Mouse (Mus musculus): ENCODE data around the gene Zfp697. TPM values are rescaled to one million over a fixed set of nuclear protein-coding genes. Genes with fewer than 3 reads are reported as not detected.
"Not testable (repeated sequence)": the region's sequence is repeated elsewhere in the genome, so short reads cannot be mapped to it uniquely, and the experiment has no call there.

Zfp697 gene
- total RNA-seq, 2 experiments from 2014 or later, result 3.8 to 5.9 TPM

DNA sequence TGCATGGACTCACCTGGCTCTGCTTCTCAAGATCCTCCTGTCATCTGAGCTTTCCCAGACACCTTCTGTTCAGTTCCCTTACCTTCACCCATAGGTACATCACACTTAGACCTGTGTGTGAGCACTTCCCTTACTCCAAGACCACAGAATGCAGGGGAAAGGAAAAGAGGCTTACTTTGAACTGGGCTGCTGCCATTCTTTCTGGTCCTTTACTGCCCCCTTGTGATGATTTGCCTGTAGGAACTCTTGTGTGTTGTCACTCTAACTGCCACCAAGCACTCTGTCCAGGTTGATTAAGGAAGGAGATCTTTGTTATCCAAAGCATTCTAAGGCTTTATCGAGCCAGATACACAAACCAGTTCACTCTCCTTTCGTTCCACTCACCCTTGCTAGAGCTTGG, 234.0 kb downstream of the Zfp697 start:
- not testable (repeated sequence) for DNase-seq (ENCODE audit: low spot score in 2 of 2)

GRCm38 (mm10) chr3:98616786-98617185, 234.5 kb downstream of the Zfp697 start:
- DNase-seq (ENCODE audit: low spot score in 2 of 2), result not testable (repeated sequence)

GRCm38 (mm10) chr3:98629633-98630032, 247.4 kb downstream of the Zfp697 start:
- no peak for DNase-seq (ENCODE audit: low spot score in 2 of 2)

DNA sequence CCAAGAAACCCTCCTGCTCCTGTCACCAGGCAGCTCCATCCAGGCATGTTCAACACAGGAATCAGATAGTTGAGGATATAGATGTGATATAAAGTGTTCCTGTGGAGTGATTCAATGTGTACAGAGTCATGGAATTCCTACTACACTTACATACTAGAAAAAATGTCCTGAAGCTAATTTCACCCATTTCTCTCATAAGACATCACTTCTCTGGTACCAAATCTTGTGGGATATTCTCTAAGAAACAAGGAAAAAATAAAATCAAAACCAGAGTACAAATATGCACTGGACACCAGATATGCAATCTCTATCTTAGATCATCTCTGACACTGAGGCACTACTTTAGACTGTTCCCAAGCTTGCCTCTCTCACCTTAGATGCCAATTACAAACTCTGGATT, 247.9 kb downstream of the Zfp697 start, which contains the start of gene Hsd3b5:
Hsd3b5 (minus strand) TSS at position 101 of the 400 bp plus-strand sequence.
- no peak for DNase-seq (ENCODE audit: low spot score in 2 of 2)

DNA sequence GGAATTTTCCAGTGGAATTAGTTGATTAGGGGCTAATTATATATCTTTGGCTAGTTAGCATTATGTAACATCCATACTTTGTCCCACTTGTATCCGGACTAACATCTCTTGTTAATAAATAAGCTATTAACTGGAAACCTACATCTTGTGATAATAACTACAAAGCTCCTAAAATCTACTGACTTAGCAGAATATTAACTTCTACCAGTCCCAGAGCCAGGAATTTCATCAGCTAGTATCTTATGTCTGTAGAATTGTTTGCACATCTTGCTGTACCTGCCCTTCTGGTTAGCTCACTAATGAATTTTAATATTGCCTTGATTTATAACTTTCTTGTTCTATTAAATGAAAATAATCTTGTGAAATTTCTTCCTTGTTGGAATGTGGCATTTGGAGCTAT, 252.9 kb downstream of the Zfp697 start:
- DNase-seq (ENCODE audit: low spot score in 2 of 2), result no peak

- no peak for DNase-seq (ENCODE audit: low spot score in 2 of 2)
These were observed 298.5 kb downstream of the Zfp697 start for GRCm38 (mm10) chr3:98680786-98681185.

DNA sequence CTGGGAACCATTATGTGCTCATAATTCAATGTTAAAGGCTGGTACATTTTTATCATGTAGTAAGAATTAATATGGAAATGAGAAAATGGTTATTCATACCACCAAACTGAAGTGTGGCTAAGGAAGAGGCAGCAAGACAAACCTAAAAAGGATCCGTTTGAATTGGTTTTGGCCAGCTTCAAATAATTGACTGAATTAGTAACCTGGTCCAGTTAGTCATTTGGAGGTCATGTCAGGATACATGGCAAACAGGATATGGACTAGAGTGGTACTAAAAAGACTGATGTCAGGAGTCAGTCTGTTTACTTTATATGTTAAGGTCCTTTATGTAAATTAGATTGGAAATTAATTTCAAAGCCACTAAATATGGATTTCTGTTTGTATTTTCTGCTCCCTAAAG, 300.1 kb downstream of the Zfp697 start:
- no peak for DNase-seq (ENCODE audit: low spot score in 2 of 2)

DNA sequence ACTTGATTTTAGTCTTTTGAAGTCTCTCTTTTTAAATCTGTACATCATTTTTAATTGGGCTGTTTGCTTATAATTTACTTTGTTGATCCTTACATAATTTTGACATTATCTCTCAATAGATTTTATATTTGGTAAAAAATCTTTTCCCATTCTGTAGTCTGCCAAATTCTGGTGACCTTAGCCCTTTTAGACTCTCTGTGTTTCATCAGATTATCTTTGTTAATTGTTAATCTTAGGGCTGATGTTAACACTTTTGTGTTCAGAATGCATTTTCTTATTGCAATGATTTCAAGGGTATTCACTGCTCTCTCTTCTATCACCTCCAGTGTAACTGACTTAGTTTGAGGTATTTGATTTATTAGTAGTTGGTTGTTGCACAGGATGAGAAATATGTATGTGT, 338.5 kb downstream of the Zfp697 start:
- no peak for DNase-seq (ENCODE audit: low spot score in 2 of 2)

DNA sequence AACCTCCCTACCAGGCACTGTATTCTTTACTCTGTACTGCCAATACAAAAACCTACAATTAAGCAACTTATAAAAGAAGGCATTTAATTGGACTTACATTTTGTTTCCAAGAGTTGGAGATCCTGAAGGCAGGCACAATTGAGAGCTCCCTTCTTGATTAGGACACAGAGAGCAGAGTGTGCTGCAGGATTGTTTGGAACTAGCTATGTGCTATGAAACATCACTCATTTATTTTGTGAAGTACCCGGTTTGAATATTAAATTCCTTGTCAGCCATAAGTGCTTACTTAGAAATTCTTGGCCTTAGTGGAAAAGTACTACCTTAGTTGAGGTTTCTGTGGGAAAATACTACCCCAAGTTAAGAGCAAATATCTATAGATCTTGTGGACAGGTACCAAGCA, 342.1 kb downstream of the Zfp697 start, which contains the start of gene Hsd3b2:
Hsd3b2 (minus strand) TSS at position 168 of the 400 bp plus-strand sequence.
- DNase-seq (ENCODE audit: low spot score in 2 of 2), result no peak

- DNase-seq (ENCODE audit: low spot score in 2 of 2), result no peak
These were observed 344.0 kb downstream of the Zfp697 start for GRCm38 (mm10) chr3:98726281-98726680.

DNA sequence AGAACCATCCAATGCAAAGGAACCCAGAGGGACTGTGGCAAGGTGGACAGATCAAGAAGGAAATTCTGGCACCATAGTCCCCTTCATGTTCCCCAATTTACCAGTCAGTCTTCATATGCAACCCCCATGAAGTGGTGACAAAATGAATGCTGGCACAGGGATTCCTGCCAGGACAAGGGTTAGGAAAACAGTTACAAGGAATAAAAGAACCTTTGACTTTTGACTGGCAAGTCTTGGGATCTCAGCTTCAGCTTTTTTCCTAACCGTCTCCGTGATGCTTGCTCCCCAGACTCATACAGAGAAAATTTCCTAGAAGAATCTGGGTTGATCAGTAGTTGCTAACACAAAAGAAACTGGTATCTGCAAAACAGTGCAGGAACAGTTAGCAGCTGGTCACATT, 351.5 kb downstream of the Zfp697 start:
- DNase-seq (ENCODE audit: low spot score in 2 of 2), result no peak

DNA sequence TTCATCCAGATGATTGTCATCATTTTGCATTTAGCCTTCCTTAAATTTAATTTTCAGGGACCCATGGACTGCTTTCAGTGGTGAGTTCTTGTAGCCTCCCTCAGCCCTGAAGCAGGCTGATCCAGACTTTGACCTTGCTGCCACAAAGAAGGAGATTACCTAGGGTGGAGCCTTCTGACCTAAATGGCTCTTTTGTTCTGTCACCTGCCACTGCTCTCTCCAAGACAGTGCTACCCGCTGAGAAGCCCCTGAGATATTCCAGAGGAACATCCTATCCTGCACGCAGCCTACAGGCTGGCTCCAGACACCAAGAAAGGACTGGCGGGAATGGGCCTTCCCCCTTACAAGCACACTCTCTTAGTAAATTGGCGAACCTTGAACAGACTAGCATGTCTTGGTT, 352.1 kb downstream of the Zfp697 start:
- no peak for DNase-seq (ENCODE audit: low spot score in 2 of 2)

- DNase-seq (ENCODE audit: low spot score in 2 of 2), result not testable (repeated sequence)
These were observed 358.8 kb downstream of the Zfp697 start for GRCm38 (mm10) chr3:98741043-98741442.

DNA sequence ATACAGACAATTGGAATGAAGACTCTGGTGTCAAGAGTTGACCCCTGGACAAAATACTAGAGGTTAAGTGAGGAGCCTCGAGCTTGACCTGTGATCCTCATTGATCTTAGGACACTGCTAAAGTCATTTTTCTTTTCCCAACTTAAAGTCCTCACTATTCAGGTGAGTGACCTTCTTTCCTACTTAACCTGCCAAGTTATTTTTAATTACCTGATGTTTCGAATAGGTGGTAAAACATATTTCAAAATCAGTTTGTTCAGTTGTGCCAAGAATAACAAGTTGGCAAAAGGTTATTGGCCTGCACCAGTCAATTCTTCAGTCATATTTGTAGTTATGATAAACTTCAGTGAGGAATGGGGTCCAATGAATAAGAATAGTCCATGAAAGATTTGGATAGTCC, 369.9 kb downstream of the Zfp697 start:
- DNase-seq (ENCODE audit: low spot score in 2 of 2), result no peak

DNA sequence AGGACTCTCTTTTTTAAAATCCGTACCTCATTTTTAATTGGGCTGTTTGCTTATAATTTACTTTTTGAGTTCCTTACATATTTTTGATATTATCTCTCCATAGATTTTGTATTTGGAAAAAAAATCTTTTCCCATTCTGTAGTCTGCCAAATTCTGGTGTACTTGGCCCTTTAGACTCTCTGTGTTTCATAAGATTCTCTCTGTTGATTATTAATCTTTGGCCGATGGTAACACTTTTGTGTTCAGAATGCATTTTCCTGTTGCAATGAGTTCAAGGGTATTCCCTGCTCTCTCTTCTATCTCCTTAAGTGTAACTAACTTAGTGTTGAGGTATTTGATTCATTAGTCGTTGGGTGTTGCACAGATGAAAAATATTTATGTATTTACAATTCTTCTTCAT, 374.6 kb downstream of the Zfp697 start:
- DNase-seq (ENCODE audit: low spot score in 2 of 2), result no peak

- DNase-seq (ENCODE audit: low spot score in 2 of 2), result no peak
These were observed 381.9 kb downstream of the Zfp697 start for GRCm38 (mm10) chr3:98764155-98764554.

DNA sequence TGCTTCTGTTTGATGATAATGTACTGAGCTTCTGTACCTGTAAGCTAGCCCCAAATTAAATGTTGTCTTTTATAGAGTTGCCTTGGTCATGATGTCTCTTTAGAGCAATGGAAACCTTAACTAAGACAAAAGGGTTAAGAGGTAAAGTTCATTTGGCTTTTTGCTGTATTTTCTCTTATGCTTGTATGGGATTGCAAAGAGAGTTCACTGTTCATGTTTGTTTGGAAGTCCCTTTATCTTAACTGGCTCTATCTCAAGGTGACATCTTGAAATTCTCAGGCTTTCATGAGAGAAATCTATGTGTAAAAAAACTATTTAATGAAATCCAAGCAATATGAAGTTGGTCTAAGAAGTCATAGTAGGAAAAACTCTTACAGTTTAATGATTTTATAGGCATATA, 398.7 kb downstream of the Zfp697 start:
- DNase-seq (ENCODE audit: low spot score in 2 of 2), result no peak

DNA sequence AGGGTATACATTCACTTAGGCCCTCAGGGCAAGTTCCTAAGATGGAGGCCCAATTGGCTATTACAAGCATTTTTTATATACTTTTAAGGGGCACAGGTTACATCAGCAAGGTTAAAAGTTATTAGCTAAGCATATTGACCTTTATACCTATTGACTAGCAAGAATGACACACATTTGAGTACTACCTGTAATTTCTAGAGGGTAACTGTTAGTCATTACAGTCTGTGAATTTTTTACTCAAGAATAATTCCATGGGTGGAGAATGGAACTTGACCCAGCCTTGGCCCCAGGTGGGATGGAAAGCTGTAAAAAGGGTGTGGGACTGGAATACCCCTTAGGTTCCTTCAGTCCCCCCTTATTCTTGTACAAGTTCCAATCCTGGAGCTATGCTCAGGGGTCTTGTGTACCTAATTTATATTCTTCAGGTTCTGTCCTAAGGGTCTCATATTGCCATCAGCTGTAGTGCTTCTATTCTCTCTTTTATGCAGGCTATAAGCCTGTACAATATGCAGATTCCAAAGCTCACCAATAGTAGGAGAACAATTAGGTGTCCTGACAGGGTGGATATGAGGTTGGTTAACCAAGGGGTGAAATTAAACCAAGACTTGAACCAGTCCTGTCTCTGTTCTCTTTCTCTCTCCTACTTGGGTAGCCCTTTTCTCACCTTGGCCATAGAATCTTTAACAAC, 400.1 kb downstream of the Zfp697 start:
- no peak for DNase-seq (ENCODE audit: low spot score in 2 of 2)

GRCm38 (mm10) chr3:98786551-98786950, 404.3 kb downstream of the Zfp697 start:
- no peak for DNase-seq (ENCODE audit: low spot score in 2 of 2)
